Mouse (Mus musculus) heart, embryonic 11.5 days (tissue): ENCODE results near the gene Atp2a1. TPM values are rescaled to one million over a fixed set of nuclear protein-coding genes. Genes with fewer than 3 reads are reported as not detected.
A peak's percentile ranks its signal among the peaks of the same experiment; 100 is the strongest.
"Not testable (repeated sequence)": the region's sequence is repeated elsewhere in the genome, so short reads cannot be mapped to it uniquely, and the experiment has no call there.

Source experiments
- ATAC-seq: fragments of 200-750 bp; cut with Nextera tagmentation; replicated peaks from 2 replicates; pipeline ENCODE4 v1.8.0; 2017; ENCODE audit warnings: moderate library complexity; ENCODE audit not compliant: insufficient number of reproducible peaks, low FRiP score, low TSS enrichment
- H3K27ac ChIP-seq: fragments of 300-500 bp; sonication (generic); 2 replicates; pipeline ENCODE4 v1.5.1; 2014; ENCODE audit warnings: mild to moderate bottlenecking, low read depth, low read length
- H3K27me3 ChIP-seq: fragments of 300-500 bp; sonication (generic); 2 replicates; pipeline ENCODE4 v1.6.1; 2014; ENCODE audit warnings: mild to moderate bottlenecking, low read length, mixed read lengths; ENCODE audit not compliant: control insufficient read depth, insufficient read depth
- H3K36me3 ChIP-seq: fragments of 300-500 bp; sonication (generic); 2 replicates; pipeline ENCODE4 v1.6.1; 2014; ENCODE audit warnings: mild to moderate bottlenecking, low read length, moderate library complexity, mixed read lengths; ENCODE audit not compliant: control insufficient read depth, insufficient read depth
- H3K4me1 ChIP-seq: fragments of 300-500 bp; sonication (generic); 2 replicates; pipeline ENCODE4 v1.6.1; 2014; ENCODE audit warnings: low read length; ENCODE audit not compliant: control insufficient read depth, insufficient read depth
- H3K4me2 ChIP-seq: fragments of 300-500 bp; sonication (generic); 2 replicates; pipeline ENCODE4 v1.6.1; 2014; ENCODE audit warnings: mild to moderate bottlenecking, moderate library complexity
- H3K4me3 ChIP-seq: fragments of 300-500 bp; sonication (generic); 2 replicates; pipeline ENCODE4 v1.5.1; 2014; ENCODE audit warnings: low read depth, low read length
- H3K9ac ChIP-seq: fragments of 300-500 bp; sonication (generic); 2 replicates; pipeline ENCODE4 v1.6.1; 2014; ENCODE audit warnings: mild to moderate bottlenecking, low read depth, low read length, moderate library complexity
- H3K9me3 ChIP-seq: fragments of 300-500 bp; sonication (generic); replicated peaks from 2 replicates; pipeline ENCODE4 v1.6.1; 2016; ENCODE audit warnings: low read length; ENCODE audit not compliant: control insufficient read depth
- WGBS: fragments of 180-500 bp; shearing (Covaris S2); extraction: QIAGEN DNeasy Blood & Tissue Kit; methylation state at CpG from one replicate; pipeline ENCODE4 v1.1.7; 2014; ENCODE audit not compliant: insufficient replicate concordance; 5-methylcytosine and 5-hydroxymethylcytosine counted together
- polyA plus RNA-seq: library from polyadenylated mRNA; unstranded; fragments of >200 nt; fragmentation: Nextera tagmentation; extraction: Ambion mirVana; gene quantifications from 2 replicates; pipeline ENCODE4 v1.2.1, GENCODE M21; 2014

The Atp2a1 gene
- polyA plus RNA-seq, 1 experiment from 2014 or later: 5.0 TPM

- 89% methylated on average over 7 of the region's 7 CpGs for WGBS
- no peak overlapping the region for H3K4me2 ChIP-seq
- ATAC-seq: no peak
- H3K9ac ChIP-seq: no peak overlapping the region
- H3K27me3 ChIP-seq: no peaks in the 10 kb centered on the region
- H3K4me3 ChIP-seq: no peak overlapping the region
- no peaks in the 10 kb centered on the region for H3K9me3 ChIP-seq
- peaks cover 55% of the 10 kb centered on the region for H3K36me3 ChIP-seq
- peaks cover 6% of the 10 kb centered on the region; the same call in 1 of the 2 replicates for H3K4me1 ChIP-seq
- H3K27ac ChIP-seq: no peak overlapping the region
Observed at GRCm38 (mm10) chr7:126499416-126499815, 36.5 kb upstream of the Atp2a1 start.

DNA sequence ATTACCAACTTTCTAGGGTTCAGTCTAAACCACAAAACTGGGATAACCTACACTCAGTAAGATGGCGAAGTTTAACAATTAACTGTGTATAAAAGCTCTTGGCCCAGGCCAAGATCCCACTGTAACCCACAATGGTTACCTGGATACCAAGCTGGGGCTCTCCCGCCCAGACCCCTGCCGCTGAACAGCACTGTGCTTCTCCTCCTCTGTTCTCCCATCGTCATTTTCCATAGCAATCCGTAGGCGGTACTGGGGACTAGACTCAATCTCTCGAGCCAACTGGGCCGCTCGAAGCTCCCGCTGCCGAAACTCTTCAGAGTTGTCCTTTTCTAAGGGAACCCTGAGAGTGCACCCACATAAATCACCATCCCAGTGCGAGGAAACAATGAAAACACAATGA is 35.1 kb upstream of the Atp2a1 start:
- WGBS: 96% methylated on average over 12 of the region's 12 CpGs
- no peaks in the 10 kb centered on the region for H3K27me3 ChIP-seq
- H3K9ac ChIP-seq: no peak overlapping the region
- H3K9me3 ChIP-seq: no peaks in the 10 kb centered on the region
- ATAC-seq: no peak
- H3K27ac ChIP-seq: no peak overlapping the region
- H3K4me3 ChIP-seq: no peak overlapping the region
- peaks cover 6% of the 10 kb centered on the region; the same call in 1 of the 2 replicates for H3K4me1 ChIP-seq
- H3K4me2 ChIP-seq: no peak overlapping the region
- H3K36me3 ChIP-seq: peaks cover 68% of the 10 kb centered on the region

DNA sequence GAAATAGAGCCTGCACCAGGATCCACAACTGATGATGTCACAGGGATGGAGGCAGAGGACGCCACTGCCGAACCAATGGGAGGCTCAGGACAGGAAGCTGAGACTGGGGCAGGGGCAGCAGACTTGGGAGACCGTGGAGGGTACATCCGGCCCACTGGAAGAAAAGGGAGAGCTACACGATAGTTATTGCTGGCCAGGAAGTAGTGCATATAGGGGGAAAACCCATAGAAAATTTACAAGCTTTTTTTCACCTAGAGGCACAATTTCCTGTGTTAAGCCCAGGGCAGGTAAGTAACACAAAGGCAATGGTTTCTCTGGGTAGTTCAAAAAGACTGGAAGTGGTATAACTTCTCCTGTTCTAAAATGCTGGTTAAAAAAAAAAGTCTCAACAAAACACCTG is 33.6 kb upstream of the Atp2a1 start:
- H3K4me3 ChIP-seq: no peak overlapping the region
- H3K9me3 ChIP-seq: no peaks in the 10 kb centered on the region
- H3K36me3 ChIP-seq: peaks cover 79% of the 10 kb centered on the region
- H3K9ac ChIP-seq: no peak overlapping the region
- H3K4me1 ChIP-seq: peaks cover 6% of the 10 kb centered on the region; the same call in 1 of the 2 replicates
- H3K4me2 ChIP-seq: no peak overlapping the region
- WGBS: 83% methylated on average over 5 of the region's 5 CpGs
- H3K27me3 ChIP-seq: no peaks in the 10 kb centered on the region
- no peak for ATAC-seq
- H3K27ac ChIP-seq: no peak overlapping the region

DNA sequence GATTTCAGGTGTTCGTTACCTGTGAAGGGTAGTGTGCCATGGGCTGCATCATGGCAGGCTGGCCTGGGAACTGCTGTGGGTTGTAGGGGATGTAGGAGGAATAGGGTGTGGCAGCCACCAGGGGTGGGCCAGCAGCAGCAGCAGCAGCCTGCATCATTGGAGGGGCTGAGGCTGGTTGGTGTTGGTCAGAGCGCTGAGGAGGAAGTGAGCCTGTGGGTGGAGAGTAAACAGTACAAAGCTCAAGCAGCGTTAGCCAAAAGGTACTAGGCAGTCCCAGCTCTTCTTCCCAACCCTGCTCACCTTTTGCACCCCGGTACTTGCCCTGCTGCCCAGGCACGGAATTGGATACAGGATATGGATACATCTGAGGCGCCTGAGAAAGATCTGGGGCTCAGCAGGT is 31.2 kb upstream of the Atp2a1 start:
- Histone ChIP-seq H3K4me3 (no peak overlapping the region), H3K4me2 (no peak overlapping the region), H3K9me3 (no peaks in the 10 kb centered on the region), H3K9ac (no peak overlapping the region), H3K36me3 (peaks cover 74% of the 10 kb centered on the region), H3K27ac (no peak overlapping the region), H3K4me1 (no peaks in the 10 kb centered on the region), H3K27me3 (no peaks in the 10 kb centered on the region)
- 88% methylated on average over 6 of the region's 6 CpGs for WGBS
- no peak for ATAC-seq

GRCm38 (mm10) chr7:126491973-126492372 is 29.1 kb upstream of the Atp2a1 start:
- Histone ChIP-seq H3K9me3 (no peaks in the 10 kb centered on the region), H3K4me3 (no peak overlapping the region), H3K4me1 (0 out of 2 replicates have a peak, but pooled peaks cover 4% of the 10 kb centered on the region), H3K27me3 (no peaks in the 10 kb centered on the region), H3K27ac (no peak overlapping the region), H3K9ac (no peak overlapping the region), H3K4me2 (no peak overlapping the region), H3K36me3 (peaks cover 56% of the 10 kb centered on the region)
- WGBS: 54% methylated on average over 11 of the region's 11 CpGs
- no peak for ATAC-seq

GRCm38 (mm10) chr7:126491005-126491404 is 28.1 kb upstream of the Atp2a1 start:
- 64% methylated on average over 1 of the region's 1 CpGs for WGBS
- no peak for ATAC-seq
- peaks cover 48% of the 10 kb centered on the region for H3K36me3 ChIP-seq

GRCm38 (mm10) chr7:126487617-126488385 is 24.9 kb upstream of the Atp2a1 start:
- not testable (repeated sequence) for H3K4me1 ChIP-seq, H3K27me3 ChIP-seq, ATAC-seq, H3K9me3 ChIP-seq, H3K27ac ChIP-seq
- H3K4me2 ChIP-seq: peak overlapping the region; percentile 82
- H3K36me3 ChIP-seq: peaks cover 17% of the 10 kb centered on the region
- H3K4me3 ChIP-seq: peak overlapping the region; percentile 67
- WGBS: 18% methylated on average over 19 of the region's 25 CpGs
- H3K9ac ChIP-seq: peak overlapping the region; percentile 64

More at GRCm38 (mm10) chr7:126491005-126491404, 28.1 kb upstream of the Atp2a1 start:
- Histone ChIP-seq H3K4me3 (no peak overlapping the region), H3K9ac (no peak overlapping the region), H3K4me1 (0 out of 2 replicates have a peak, but pooled peaks cover 4% of the 10 kb centered on the region), H3K27me3 (no peaks in the 10 kb centered on the region), H3K9me3 (no peaks in the 10 kb centered on the region), H3K27ac (no peak overlapping the region), H3K4me2 (no peak overlapping the region)

DNA sequence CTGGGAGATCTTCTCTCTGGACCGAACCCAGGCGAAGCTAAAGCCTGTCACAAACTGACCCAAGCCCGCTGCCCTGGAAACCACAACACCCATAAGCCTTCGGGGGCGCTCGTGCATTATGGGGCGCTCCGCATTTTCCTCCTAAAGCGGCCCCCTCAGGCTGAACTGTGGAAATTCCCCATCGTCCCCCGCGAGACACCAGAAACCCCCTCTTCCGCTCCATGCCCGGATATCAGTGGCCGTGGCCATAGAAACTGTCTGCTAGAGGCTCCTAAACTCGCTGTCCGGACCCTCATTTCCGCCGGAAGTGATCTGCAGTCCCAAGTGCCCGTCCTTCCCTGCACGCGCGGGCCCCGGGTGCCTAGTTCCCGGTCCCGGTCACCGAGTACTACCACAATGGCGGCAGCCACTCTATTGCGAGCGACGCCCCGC is 24.2 kb upstream of the Atp2a1 start, which contains the start of gene Tufm:
Gene Tufm (plus strand): TSS at position 310 of the 432 bp plus-strand sequence.
- H3K27me3 ChIP-seq: no peaks in the 10 kb centered on the region
- 0 out of 2 replicates have a peak, but pooled peaks cover 4% of the 10 kb centered on the region for H3K4me1 ChIP-seq
- ATAC-seq: peak; percentile 85
- under 1% methylated on average over 32 of the region's 32 CpGs for WGBS
- H3K4me3 ChIP-seq: peak within 1 kb of the TSS; percentile 67
- H3K9ac ChIP-seq: peak within 1 kb of the TSS; percentile 64
- H3K27ac ChIP-seq: peak within 1 kb of the TSS; percentile 51
- no peaks in the 10 kb centered on the region for H3K9me3 ChIP-seq
- peak within 1 kb of the TSS; percentile 82 for H3K4me2 ChIP-seq
- H3K36me3 ChIP-seq: peaks cover 10% of the 10 kb centered on the region
